Mouse (Mus musculus): ENCODE measurements around the gene Arhgap1.

GRCm38 (mm10) chr2:91644021-91644420 lies 5.6 kb upstream of the Arhgap1 start:
- TF ChIP-seq POLR2A (IDR thresholded peaks at IDR 0.05; ENCODE audit: borderline replicate concordance, extremely low read depth, insufficient read depth, insufficient read length, poor library complexity, severe bottlenecking): no peak
- no peak for TF ChIP-seq CTCF (IDR thresholded peaks at IDR 0.05; ENCODE audit: borderline replicate concordance, extremely low read depth, insufficient read depth, insufficient read length)

Measured in brain, embryonic 14.5 days (tissue).